Mouse (Mus musculus) thymus, postnatal 14 days (tissue): ENCODE measurements around the gene Fam43a.

Experiments
- DNase-seq: peaks from one replicate; pipeline ENCODE4 v3.0.0; 2021

Fam43a gene

GRCm38 (mm10) chr16:30599491-30600268, at the start of gene Fam43a:
TSS of gene Fam43a (plus strand) at chr16:30599723.
- DNase-seq: peak; percentile 80

- DNase-seq: peak; percentile 81
Observed at GRCm38 (mm10) chr16:30549966-30550747, 49.4 kb upstream of the Fam43a start.

GRCm38 (mm10) chr16:30550748-30551192, 48.8 kb upstream of the Fam43a start, which contains the start of gene Tmem44:
TSS of gene Tmem44 (minus strand) at chr16:30550842.
- no peak for DNase-seq

GRCm38 (mm10) chr16:30552621-30553338, 46.7 kb upstream of the Fam43a start:
- no peak for DNase-seq

GRCm38 (mm10) chr16:30554109-30554508, 45.4 kb upstream of the Fam43a start:
- DNase-seq: no peak

- DNase-seq: no peak
Observed at GRCm38 (mm10) chr16:30559312-30559992, 40.1 kb upstream of the Fam43a start.

- DNase-seq: no peak
Observed at GRCm38 (mm10) chr16:30560601-30561000, 38.9 kb upstream of the Fam43a start.

GRCm38 (mm10) chr16:30565631-30566030, 33.9 kb upstream of the Fam43a start:
- no peak for DNase-seq

- no peak for DNase-seq
Observed at GRCm38 (mm10) chr16:30570173-30570572, 29.4 kb upstream of the Fam43a start.

- no peak for DNase-seq
Observed at GRCm38 (mm10) chr16:30571378-30571777, 28.1 kb upstream of the Fam43a start.

- DNase-seq: no peak
Observed at GRCm38 (mm10) chr16:30572239-30572638, 27.3 kb upstream of the Fam43a start.

GRCm38 (mm10) chr16:30575815-30576214, 23.7 kb upstream of the Fam43a start:
- no peak for DNase-seq

GRCm38 (mm10) chr16:30576392-30576791, 23.1 kb upstream of the Fam43a start:
- DNase-seq: no peak

GRCm38 (mm10) chr16:30580765-30581164, 18.8 kb upstream of the Fam43a start:
- DNase-seq: no peak

- no peak for DNase-seq
Observed at GRCm38 (mm10) chr16:30586935-30587493, 12.5 kb upstream of the Fam43a start.

GRCm38 (mm10) chr16:30587494-30588327, 11.8 kb upstream of the Fam43a start, which contains the start of gene Lsg1:
TSS of gene Lsg1 (minus strand) at chr16:30587592.
- DNase-seq: peak; percentile 87

GRCm38 (mm10) chr16:30590264-30591209, 9.0 kb upstream of the Fam43a start:
- no peak for DNase-seq

GRCm38 (mm10) chr16:30591990-30592389, 7.5 kb upstream of the Fam43a start:
- no peak for DNase-seq

- DNase-seq: no peak
Observed at GRCm38 (mm10) chr16:30595356-30595755, 4.2 kb upstream of the Fam43a start.
